Mouse (Mus musculus): ENCODE measurements around the gene Apobec1. TPM values are rescaled to one million over a fixed set of nuclear protein-coding genes. Genes with fewer than 3 reads are reported as not detected.
"Not testable (repeated sequence)": the region's sequence is repeated elsewhere in the genome, so short reads cannot be mapped to it uniquely, and the experiment has no call there.

Apobec1 gene
- total RNA-seq, 1 experiment from 2014 or later, result 115 TPM

GRCm38 (mm10) chr6:122607700-122608099 lies 5.5 kb upstream of the Apobec1 start:
- ATAC-seq (ENCODE audit: extremely low read depth, insufficient number of reproducible peaks, low FRiP score, poor library complexity, severe bottlenecking), result no peak

DNA sequence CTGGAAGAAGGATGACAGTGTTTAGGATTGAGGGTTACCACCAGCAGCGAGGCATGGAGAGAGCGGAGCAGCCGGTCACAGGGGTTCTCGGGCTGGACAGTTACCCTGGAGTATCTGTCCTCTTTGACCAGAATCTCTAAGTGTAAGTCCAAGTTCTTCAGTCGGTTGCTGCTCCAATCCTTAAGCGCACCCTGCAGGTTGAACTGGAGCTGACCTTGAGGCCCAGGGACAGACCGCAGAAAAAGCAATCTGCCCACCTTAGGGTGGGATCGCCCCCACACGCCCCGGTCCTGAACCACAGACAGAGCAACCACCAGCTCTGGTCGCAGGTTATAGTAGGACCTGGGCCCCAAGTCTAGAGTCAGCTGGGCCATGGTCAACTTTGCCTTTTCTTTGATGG lies 4.4 kb upstream of the Apobec1 start:
- ATAC-seq (ENCODE audit: extremely low read depth, insufficient number of reproducible peaks, low FRiP score, poor library complexity, severe bottlenecking), result no peak

- ATAC-seq (ENCODE audit: extremely low read depth, insufficient number of reproducible peaks, low FRiP score, poor library complexity, severe bottlenecking), result peak; percentile 77
These were observed 3.2 kb upstream of the Apobec1 start for GRCm38 (mm10) chr6:122605483-122605882.

DNA sequence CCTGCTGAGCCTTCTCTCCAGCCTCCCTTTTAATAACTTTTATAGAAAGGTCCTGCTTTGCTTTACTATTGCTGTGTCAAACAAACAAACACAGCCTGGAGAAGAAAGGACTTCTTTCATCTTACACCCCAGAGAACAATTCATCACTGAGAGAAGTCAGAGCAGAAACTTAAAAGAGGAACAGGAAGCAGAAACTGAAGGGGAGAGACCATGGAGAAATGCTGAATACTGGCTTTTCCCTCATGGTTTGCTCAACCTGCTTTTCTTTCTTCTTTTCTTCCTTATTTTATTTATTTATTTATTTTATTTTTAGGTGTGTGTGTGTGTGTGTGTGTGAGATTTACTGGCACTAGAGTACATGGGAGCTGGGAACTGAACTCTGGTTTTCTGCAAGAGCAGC lies 2.0 kb upstream of the Apobec1 start:
- no peak for ATAC-seq (ENCODE audit: extremely low read depth, insufficient number of reproducible peaks, low FRiP score, poor library complexity, severe bottlenecking)

GRCm38 (mm10) chr6:122602992-122603322 lies 713 bp upstream of the Apobec1 start:
- ATAC-seq (ENCODE audit: extremely low read depth, insufficient number of reproducible peaks, low FRiP score, poor library complexity, severe bottlenecking), result no peak

GRCm38 (mm10) chr6:122601615-122602014 lies 629 bp downstream of the Apobec1 start:
- no peak for ATAC-seq (ENCODE audit: extremely low read depth, insufficient number of reproducible peaks, low FRiP score, poor library complexity, severe bottlenecking)

- no peak for ATAC-seq (ENCODE audit: extremely low read depth, insufficient number of reproducible peaks, low FRiP score, poor library complexity, severe bottlenecking)
These were observed 1.2 kb downstream of the Apobec1 start for GRCm38 (mm10) chr6:122601031-122601430.

DNA sequence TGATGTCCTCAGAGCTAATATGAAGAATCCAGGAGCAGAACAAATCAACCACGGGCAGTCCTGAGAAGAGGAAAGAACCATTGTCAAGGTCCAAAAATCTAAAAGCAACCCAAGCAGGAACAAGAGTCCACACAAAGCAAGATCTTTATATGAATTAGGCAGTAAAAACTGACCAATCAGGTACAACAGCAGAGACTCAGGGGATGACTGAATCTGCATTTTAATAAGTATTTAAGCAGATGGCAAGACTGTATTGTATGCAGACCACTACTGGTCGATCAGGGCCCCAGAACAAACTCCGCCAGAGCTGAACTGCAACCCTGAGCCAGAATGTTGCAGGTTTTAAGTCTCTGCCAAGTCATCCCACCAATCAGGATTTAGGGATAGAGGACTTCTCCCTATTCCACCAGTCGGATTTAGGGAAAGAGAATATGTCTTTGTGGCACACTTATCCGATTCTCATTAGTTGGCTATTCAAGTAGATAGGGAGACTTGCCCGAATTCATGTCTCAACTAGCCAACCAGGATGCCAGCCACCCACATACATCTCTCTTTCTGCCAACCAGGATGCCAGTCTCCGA lies 2.1 kb downstream of the Apobec1 start:
- ATAC-seq (ENCODE audit: extremely low read depth, insufficient number of reproducible peaks, low FRiP score, poor library complexity, severe bottlenecking), result no peak

- peak; percentile 24; the same call in 1 of the 2 replicates for ATAC-seq (ENCODE audit: extremely low read depth, insufficient number of reproducible peaks, low FRiP score, poor library complexity, severe bottlenecking)
These were observed 3.0 kb downstream of the Apobec1 start for GRCm38 (mm10) chr6:122599054-122599737.

GRCm38 (mm10) chr6:122598436-122598835 lies 3.8 kb downstream of the Apobec1 start:
- ATAC-seq (ENCODE audit: extremely low read depth, insufficient number of reproducible peaks, low FRiP score, poor library complexity, severe bottlenecking), result peak; percentile 17; the same call in 1 of the 2 replicates

DNA sequence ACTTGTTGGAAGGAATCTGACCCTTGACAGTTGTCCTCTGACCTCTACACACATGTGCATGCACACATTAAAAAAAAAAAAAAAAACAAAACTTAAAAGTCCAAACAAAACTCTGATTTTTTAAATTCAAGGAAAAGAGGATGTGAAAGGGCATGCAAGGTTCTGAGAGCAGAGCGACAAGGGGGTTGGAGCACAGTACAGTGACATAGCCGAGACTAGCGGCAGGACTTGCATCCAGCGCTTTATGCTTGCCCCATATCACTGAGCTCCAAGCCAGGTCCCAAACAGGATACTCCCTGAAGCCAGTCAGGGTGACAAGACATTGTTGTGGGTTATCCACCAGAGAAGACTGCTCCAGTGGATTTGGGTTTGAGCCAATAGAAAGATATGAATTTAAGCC lies 4.2 kb downstream of the Apobec1 start:
- 0 out of 2 replicates have a peak, but pooled peaks have one; percentile 15 for ATAC-seq (ENCODE audit: extremely low read depth, insufficient number of reproducible peaks, low FRiP score, poor library complexity, severe bottlenecking)

DNA sequence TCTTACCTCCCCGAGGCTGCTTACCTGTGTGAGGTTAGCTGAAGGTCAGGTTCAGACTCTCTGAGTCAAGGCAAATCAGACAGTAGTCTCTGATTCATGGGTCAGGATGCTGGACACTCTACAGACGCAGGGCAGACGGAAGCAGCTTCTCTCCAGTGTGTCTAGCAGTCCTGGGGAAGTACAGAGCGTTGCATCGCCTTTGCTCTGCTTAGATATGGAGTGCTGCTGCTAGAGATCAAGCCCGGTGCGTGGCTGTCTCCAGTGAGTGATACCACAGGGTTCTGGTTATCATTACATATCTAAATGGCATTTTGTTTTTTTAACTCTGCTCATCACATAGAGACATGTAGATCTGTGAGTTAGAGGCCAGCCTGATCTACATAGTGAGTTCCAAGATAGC lies 5.6 kb downstream of the Apobec1 start:
- ATAC-seq (ENCODE audit: extremely low read depth, insufficient number of reproducible peaks, low FRiP score, poor library complexity, severe bottlenecking), result no peak

GRCm38 (mm10) chr6:122595637-122596036 lies 6.6 kb downstream of the Apobec1 start:
- ATAC-seq (ENCODE audit: extremely low read depth, insufficient number of reproducible peaks, low FRiP score, poor library complexity, severe bottlenecking), result peak; percentile 24; the same call in 1 of the 2 replicates

DNA sequence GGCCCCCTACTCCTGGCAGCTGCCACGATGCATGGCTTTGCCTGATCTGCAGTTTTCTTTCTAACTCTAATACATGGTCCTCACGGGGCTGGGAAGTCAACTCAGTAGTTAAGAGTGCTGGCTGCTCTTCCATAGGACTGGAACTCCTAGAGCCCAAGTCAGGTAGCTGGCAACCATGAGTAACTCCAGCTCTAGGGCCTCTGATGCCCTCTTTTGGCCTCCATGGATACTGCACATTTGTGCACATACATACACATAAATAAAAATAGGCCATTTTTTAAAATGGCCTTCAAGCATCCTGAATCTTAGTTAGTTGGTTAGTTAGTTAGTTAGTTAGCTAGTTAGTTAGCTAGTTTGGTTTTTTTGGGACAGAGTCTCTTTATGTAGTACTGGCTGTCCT lies 9.3 kb downstream of the Apobec1 start:
- ATAC-seq (ENCODE audit: extremely low read depth, insufficient number of reproducible peaks, low FRiP score, poor library complexity, severe bottlenecking), result peak; percentile 45; the same call in 1 of the 2 replicates

- ATAC-seq (ENCODE audit: extremely low read depth, insufficient number of reproducible peaks, low FRiP score, poor library complexity, severe bottlenecking), result no peak
These were observed 11.1 kb downstream of the Apobec1 start for GRCm38 (mm10) chr6:122591027-122591758.

DNA sequence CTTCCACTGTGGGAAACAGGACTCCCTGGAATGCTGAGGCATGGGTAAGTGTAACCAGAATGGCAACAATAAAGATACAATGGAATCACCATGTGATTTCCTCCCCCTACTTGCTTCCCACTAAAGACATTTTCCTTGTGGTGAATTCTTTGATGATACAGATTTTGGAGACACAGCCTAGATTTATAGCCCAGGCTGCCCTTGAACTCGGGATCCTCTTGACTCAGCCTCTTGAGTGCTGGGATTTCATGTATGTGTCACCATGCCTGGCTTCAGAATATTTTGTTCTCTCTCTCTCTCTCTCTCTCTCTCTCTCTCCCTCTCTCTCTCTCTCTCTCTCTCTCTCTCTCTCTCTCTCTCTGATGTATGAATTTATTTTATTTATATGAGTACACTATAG lies 23.2 kb downstream of the Apobec1 start:
- ATAC-seq (ENCODE audit: extremely low read depth, insufficient number of reproducible peaks, low FRiP score, poor library complexity, severe bottlenecking), result no peak

GRCm38 (mm10) chr6:122577030-122577429 lies 25.2 kb downstream of the Apobec1 start:
- no peak for ATAC-seq (ENCODE audit: extremely low read depth, insufficient number of reproducible peaks, low FRiP score, poor library complexity, severe bottlenecking)

DNA sequence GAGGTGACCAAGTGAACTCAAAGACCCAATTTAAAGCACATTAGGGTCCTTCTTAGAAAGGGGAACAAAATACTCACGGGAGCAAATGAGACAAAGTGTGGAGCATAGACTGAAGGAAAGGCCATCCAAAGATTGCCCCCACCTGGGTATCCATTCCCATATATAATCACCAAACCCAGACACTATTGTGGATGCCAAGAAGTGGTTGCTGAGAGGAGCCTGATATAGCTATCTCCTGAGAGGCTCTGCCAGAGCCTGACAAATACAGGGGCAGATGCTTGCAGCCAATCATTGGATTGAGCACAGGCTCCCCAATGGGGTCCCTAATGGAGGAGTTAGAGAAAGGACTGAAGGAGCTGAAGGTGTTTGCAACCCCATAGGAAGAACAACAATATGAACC lies 27.2 kb downstream of the Apobec1 start:
- ATAC-seq (ENCODE audit: extremely low read depth, insufficient number of reproducible peaks, low FRiP score, poor library complexity, severe bottlenecking), result not testable (repeated sequence)

GRCm38 (mm10) chr6:122571617-122571959 lies 30.7 kb downstream of the Apobec1 start:
- no peak for ATAC-seq (ENCODE audit: extremely low read depth, insufficient number of reproducible peaks, low FRiP score, poor library complexity, severe bottlenecking)

Measured in neutrophil, adult 5-6 weeks (primary cell).